Mouse (Mus musculus) mouse trophoblast stem cell (cell line): ENCODE data around the gene Lcat.

Source experiments
- in situ Hi-C, 2 experiments: fragments of 300-500 bp; cut with MseI, MboI; formaldehyde crosslinking; loops; 2 replicates in 1 of 2; 3 replicates in 1 of 2; pipeline ENCODE4 v1.15.1; 2025

The Lcat gene

GRCm38 (mm10) chr8:105889756-105890465 lies 53.3 kb downstream of the Lcat start:
- in situ Hi-C loops: no loop called here
